Mouse (Mus musculus) c-Kit-negative CD71-positive TER-119-positive erythroid progenitor cells, embryonic 14.5 days (primary cell): ENCODE measurements at regions not wholly inside any gene's neighbourhood (a gene's known extent, or its start where the extent isn't known, plus 50 kb on each side); places are given as distances from the start of the nearest gene placed in this dataset.

Experiments
- DNase-seq: peaks from one replicate; pipeline ENCODE4 v3.0.0-alpha.2; 2013; ENCODE audit warnings: low read depth, low spot score

GRCm38 (mm10) chr10:96309766-96310165, 173.4 kb downstream of the Gm5426 start:
- DNase-seq = no peak

DNA sequence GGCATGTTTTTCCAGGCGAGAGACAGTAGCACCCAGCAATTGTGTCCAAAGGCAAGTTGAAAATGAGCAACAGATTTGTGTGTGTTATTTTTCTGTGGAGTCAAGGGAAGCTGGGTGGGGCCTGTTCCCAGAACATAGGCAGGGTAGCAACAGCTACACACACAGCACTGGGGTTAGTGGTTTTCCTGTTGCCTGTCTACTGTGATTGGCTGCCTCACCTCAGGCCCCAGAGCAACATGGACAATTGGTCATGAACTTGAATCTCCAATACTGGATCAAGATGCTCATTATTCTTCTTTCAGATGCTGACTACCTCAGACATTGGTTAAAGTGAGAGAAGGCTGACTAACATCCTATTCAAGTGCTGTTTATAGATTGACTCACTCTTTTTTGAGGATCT, 188.9 kb downstream of the Gm5426 start:
- no peak for DNase-seq

GRCm38 (mm10) chr10:96330639-96331487, 194.5 kb downstream of the Gm5426 start:
- no peak for DNase-seq

GRCm38 (mm10) chr10:96332731-96333201, 196.4 kb downstream of the Gm5426 start:
- no peak for DNase-seq

- DNase-seq = no peak
These were observed 196.8 kb downstream of the Gm5426 start for GRCm38 (mm10) chr10:96333224-96333623.

GRCm38 (mm10) chr10:96336271-96336670, 199.9 kb downstream of the Gm5426 start:
- DNase-seq = no peak

DNA sequence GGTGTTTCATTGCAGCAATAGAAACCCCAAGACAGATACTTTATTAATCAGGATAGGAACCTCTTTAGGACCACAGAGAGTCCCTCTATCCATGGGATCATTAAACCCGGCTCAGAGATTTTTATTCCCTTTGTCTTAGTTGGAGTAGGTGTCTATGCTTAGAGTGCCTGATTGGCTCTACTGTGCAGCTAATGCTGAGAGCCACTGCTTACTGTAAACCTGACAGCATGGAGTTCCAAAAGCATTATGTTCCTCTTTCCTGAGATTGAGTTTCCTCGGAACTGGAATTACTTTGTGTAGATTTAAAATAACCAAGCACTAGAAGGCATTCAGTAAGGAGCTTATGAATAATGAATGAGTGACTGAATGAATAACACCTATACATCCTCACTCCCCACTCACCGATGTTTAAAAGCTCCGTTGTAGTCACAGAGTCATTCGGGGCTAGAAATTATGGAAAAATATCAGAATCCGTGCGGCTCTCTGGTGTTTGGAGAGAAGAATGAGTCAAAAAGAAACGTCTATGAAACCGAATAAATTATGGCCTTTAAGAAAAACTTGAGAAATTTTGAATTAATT, 200.8 kb downstream of the Gm5426 start:
- DNase-seq = no peak

DNA sequence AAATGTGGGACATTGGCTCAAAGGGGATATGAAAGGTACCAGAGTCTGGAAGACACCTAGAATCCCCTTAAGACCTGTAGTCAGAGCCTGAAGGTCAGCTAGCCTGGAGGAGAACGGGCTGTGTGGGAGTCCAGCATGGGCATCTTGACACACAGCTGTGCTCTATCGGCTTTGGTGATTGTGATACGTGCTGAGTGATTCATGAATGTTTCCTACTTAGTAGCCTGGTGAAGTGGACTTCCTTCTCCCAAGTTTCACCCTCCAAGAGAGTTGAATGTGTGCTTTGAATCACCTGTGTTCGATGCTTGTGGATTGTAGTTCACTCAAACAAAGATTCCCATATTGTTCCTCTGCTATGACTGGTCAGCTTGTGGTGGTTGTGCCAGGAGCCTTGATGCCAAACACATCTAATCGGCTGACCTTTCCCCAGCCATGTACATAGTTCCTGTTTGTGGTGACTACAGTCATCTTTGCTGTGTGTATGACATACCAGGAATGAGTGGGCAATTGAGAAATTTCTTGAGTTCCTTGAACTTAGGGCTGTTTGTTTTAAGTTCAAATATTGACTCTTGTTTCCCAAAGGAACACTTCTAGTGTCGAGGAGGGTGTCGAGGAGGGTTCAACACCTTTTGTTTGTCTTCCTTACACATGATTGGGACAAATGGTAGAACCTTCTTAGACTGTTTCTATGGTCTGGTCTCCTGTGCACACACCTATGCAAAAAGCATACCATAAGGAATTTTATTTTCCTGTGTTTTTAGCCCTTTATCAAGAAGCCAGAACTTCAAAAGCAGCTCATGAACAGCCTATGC, 201.6 kb downstream of the Gm5426 start:
- DNase-seq = no peak

DNA sequence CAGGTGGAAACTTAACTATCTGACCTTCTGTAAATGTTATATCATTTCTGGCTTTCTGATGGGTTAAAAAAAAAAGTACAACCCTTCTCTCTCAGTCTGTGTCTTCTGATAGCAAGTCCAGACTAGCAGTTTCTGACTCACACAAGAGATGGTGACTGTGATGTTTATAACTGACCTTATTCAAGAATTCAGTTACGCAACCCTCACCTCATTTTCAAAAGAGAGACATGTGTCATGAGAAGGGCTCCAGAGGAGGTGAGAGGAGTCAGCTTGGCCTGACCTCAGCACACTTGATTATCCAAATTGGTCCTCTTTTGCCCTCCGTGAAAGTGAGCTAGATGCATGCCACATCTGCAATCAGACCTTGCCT, 202.2 kb downstream of the Gm5426 start:
- DNase-seq = no peak

DNA sequence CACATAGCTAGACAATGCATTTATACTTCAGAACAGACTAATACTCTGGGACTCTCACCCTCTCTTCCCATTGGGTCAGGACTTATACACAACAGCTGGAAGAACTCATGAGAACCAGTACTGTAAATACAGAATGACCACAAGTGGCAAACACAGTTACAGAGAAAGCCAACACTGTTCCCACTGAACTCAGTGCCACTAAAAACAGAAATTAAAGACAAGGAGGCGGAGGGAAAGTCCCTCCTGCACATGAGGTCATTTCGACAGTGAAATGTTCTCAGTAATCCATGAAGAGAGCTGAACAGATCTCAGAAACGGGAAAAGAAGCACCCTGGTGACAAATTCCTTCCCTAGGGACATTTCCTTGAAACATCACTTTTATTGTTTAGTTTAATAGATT, 206.1 kb downstream of the Gm5426 start:
- no peak for DNase-seq

DNA sequence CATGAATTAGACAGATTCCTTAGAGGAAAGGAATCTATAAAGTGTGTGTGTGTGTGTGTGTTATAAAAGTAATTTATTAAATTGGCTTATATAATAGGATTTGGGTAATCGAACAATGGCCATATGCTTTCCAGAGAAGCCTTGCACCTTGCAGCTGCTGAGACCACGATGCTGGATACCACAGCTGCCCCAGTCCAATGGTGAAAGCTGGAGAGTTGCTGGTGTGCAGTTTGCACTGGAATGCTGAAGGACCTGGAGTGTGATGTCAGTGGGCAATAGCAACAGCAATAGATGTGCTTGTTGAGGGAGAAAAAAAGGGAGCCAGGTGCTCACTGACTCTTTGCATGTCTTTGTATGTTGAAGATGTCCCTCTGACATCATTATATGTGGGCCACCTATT, 207.3 kb downstream of the Gm5426 start:
- DNase-seq = no peak

DNA sequence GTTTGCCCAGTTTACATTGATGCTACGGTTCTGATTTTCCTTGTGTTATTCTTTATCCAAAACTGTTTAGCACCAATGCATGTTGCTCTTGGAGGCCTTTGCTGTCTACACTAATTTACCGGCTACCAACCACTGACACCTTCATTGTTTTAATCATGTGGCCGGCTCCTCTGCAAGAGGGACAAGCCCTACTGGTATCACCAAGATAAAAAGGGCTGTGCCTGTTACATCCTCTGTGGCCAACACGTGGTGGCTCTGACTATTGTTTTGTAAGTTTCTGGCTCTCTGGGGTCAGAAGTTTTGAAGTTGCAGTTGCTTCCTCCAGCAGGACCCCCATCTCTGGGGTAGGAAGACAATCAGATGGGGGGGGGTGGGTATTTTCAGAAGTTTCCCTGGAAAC, 214.3 kb downstream of the Gm5426 start:
- no peak for DNase-seq

GRCm38 (mm10) chr10:96351320-96351719, 214.9 kb downstream of the Gm5426 start:
- DNase-seq = no peak

GRCm38 (mm10) chr10:96356980-96357624, 220.7 kb downstream of the Gm5426 start:
- DNase-seq = no peak

DNA sequence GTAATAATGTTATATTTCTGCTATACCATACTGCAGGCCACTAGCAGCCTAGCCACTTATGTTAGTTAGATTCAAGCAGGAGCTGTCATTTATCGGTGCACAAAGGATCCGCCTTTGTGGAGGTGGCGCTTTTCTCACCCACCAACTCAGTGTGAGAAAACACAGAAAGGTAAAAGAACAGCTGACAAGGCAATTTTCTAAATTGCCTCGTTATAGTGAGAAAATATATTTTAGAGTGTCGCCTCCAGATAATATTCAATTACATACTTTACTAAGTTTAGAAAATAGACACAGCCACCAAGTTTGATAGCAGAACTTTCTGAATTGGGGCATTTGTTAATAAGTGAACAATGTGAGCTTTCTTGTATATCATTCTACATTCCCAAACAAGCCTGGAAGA, 221.2 kb downstream of the Gm5426 start:
- DNase-seq = no peak

- no peak for DNase-seq
These were observed 222.6 kb downstream of the Gm5426 start for GRCm38 (mm10) chr10:96358984-96359383.

DNA sequence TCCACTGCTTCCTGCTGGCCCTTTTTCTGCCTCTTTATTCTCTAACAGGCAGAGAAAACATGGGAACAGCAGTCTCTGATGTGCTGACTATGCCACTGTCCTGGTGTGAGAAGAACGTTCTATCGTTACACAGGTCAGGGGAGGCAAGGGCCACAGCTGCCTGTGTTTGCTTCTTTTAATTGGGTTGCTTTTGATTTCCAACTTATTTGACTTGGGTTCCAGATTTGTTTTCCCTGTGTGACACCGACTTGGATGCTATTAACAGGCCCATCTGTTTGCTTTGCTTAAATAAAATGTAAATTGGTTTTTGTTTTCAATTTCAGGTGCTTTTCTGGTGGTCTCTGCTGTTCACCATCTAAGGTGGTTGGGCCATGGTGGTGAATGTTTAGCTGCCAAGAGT, 225.8 kb downstream of the Gm5426 start:
- no peak for DNase-seq

GRCm38 (mm10) chr10:96363867-96364266, 227.5 kb downstream of the Gm5426 start:
- DNase-seq = no peak

DNA sequence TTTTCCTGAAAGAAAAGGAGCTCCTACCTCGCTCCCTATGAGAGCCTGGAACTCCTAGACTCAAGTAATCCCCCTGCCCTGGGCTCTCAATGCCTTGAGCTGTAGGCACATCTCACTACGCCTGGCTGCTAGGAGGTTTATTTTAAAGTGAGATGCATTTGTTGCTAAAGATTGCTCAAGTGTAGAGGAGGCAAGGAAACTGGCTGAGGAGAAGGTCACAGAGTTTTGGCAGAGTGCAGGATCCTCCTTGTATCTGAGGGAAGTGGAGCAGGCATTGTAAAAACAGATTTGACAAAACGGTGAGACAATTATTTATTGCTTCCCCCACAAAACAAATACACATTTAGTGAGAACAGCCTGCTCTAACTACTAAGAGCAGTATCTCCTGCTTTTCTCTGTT, 228.7 kb downstream of the Gm5426 start:
- no peak for DNase-seq

GRCm38 (mm10) chr10:96366871-96367270, 230.5 kb downstream of the Gm5426 start:
- DNase-seq = no peak

DNA sequence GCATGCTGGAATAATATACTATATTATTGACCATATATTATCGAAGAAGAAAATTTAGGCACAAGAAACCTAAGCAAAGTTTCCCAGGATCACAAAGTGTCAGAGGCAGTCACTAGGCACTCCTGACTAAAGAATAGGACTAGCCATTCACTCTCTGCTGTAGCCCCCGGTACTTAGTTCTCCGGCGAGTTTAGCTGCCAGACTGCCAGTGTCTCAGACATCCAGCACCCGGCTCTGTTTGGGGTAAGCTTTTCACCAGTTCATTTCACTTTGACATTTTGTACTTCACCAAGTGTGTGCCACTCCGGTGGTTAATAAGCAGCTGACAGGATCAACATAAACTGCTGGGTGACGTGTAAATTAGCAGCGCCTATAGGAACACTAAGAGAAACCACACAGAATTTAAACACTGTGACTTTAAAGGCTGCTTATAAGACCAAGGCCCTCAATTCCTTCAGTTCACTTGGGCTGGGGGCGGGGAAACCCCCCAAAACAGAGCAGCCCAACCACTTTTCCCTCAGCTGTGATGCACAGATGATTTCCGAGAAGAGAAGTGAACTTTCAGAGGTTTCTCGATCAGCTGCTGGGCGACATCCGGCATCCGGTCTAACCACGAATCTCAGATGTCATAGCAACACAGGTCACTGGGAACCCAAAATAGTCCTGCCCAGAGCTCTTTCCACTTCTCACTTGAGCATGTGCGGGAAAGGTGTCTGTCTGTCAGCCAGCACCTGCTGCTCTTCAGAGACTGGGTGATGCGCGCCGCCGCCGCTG, 234.3 kb downstream of the Gm5426 start:
- no peak for DNase-seq
